Mouse (Mus musculus) kidney, adult 2 months (tissue): ENCODE data around the gene Smyd3. TPM values are rescaled to one million over a fixed set of nuclear protein-coding genes. Genes with fewer than 3 reads are reported as not detected.

Experiments
- DNase-seq: peaks from one replicate; pipeline ENCODE4 v3.0.0; 2021
- H3K27ac ChIP-seq: fragments of 200-500 bp; 2 replicates; pipeline ENCODE4 v1.5.1; 2012; ENCODE audit warnings: low read depth, low read length, control low read depth, inconsistent platforms; ENCODE audit not compliant: insufficient read depth
- H3K27me3 ChIP-seq: fragments of 200-500 bp; replicated peaks from 2 replicates; pipeline ENCODE4 v1.6.1; 2012; ENCODE audit warnings: mild to moderate bottlenecking, moderate library complexity, low read length, inconsistent platforms; ENCODE audit not compliant: control insufficient read depth, insufficient read depth
- H3K36me3 ChIP-seq: fragments of 200-500 bp; 2 replicates; pipeline ENCODE4 v1.6.1; 2012; ENCODE audit warnings: mild to moderate bottlenecking, moderate library complexity, low read length, inconsistent platforms; ENCODE audit not compliant: control insufficient read depth, insufficient read depth
- H3K4me1 ChIP-seq: fragments of 200-500 bp; 2 replicates; pipeline ENCODE4 v1.6.1; 2011; ENCODE audit warnings: low read length; ENCODE audit not compliant: control insufficient read depth, insufficient read depth
- H3K4me3 ChIP-seq: fragments of 200-500 bp; 2 replicates; pipeline ENCODE4 v1.5.1; 2011; ENCODE audit warnings: mild to moderate bottlenecking, low read depth, low read length, control low read depth; ENCODE audit not compliant: insufficient read depth
- CTCF ChIP-seq: fragments of 200-500 bp; conservative IDR thresholded peaks from 2 replicates; pipeline ENCODE4 v1.5.1; 2011; ENCODE audit warnings: low read depth, mild to moderate bottlenecking, control low read depth, low read length, moderate library complexity, mixed read lengths; ENCODE audit not compliant: insufficient read depth, insufficient read length
- POLR2A ChIP-seq: fragments of 200-500 bp; IDR thresholded peaks from one replicate; pipeline ENCODE4 v1.6.1; 2011; ENCODE audit warnings: low read depth, low read length, control low read depth
- WGBS: fragments of 180-500 bp; shearing (Covaris S2); methylation state at CpG from one replicate; pipeline ENCODE4 v1.1.7; 2018; 5-methylcytosine and 5-hydroxymethylcytosine counted together
- polyA plus RNA-seq: library from polyadenylated mRNA; depleted of rRNA; stranded (reverse); fragments of >200 nt; gene quantifications from 2 replicates; pipeline ENCODE4 v1.2.3, GENCODE M21; 2012

Smyd3 gene
- polyA plus RNA-seq, 1 experiment, result 5.2 TPM

- H3K27me3 ChIP-seq, result no peaks in the 10 kb centered on the region
- H3K4me3 ChIP-seq, result no peak overlapping the region
- no peaks in the 10 kb centered on the region for H3K36me3 ChIP-seq
- no peaks in the 10 kb centered on the region for H3K4me1 ChIP-seq
- 95% methylated on average over 3 of the region's 3 CpGs for WGBS
- no peak for DNase-seq
- H3K27ac ChIP-seq, result no peak overlapping the region
- TF ChIP-seq CTCF, result no peak
- no peak for TF ChIP-seq POLR2A
These were observed 330.7 kb downstream of the Smyd3 start for GRCm38 (mm10) chr1:179187171-179187570.

DNA sequence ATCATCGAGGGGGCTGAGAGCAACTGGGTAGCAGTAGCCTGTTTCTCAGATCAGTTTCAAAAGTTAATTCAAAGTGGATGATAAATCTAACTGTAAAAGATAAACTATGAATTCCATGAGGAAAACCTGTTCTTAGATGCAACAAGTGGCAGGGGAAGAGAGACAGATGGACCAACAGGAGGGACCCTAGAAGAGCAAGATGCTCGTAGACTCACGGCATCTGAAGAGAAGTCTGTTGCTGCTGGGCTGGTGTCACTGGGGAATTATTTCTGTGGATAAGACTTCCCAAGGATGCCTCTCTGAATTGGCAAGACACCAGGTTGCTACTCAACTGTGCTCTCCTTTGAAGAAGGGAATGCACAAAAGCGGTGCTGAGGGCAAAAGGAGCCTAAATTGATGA lies 333.2 kb downstream of the Smyd3 start:
- Histone ChIP-seq H3K27me3 (no peaks in the 10 kb centered on the region), H3K36me3 (no peaks in the 10 kb centered on the region), H3K27ac (no peak overlapping the region), H3K4me3 (no peak overlapping the region), H3K4me1 (no peaks in the 10 kb centered on the region)
- 85% methylated on average over 4 of the region's 4 CpGs for WGBS
- TF ChIP-seq POLR2A (no peak), CTCF (no peak)
- DNase-seq, result no peak

DNA sequence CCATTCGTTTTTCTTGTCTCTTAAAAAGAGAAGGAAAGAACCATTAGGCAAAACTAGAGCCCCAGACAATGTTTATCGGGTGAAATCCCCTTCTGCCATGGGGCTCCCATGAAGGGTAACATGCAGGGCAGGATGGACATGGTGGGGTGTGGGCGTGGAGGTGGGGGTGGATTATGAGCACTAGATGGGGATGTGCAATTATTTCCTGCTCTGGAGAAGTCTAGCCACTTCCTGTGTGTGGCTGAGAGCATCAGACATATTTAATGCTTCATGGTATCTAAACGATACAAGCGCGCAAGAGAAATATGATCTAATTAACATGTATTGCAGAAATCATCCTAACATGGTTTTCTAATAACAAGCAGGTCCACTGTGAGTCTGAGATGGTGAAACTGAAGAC lies 334.3 kb downstream of the Smyd3 start:
- Histone ChIP-seq H3K27ac (no peak overlapping the region), H3K4me3 (no peak overlapping the region), H3K4me1 (no peaks in the 10 kb centered on the region), H3K36me3 (no peaks in the 10 kb centered on the region), H3K27me3 (no peaks in the 10 kb centered on the region)
- TF ChIP-seq POLR2A (no peak), CTCF (no peak)
- WGBS, result 80% methylated on average over 6 of the region's 6 CpGs
- no peak for DNase-seq

DNA sequence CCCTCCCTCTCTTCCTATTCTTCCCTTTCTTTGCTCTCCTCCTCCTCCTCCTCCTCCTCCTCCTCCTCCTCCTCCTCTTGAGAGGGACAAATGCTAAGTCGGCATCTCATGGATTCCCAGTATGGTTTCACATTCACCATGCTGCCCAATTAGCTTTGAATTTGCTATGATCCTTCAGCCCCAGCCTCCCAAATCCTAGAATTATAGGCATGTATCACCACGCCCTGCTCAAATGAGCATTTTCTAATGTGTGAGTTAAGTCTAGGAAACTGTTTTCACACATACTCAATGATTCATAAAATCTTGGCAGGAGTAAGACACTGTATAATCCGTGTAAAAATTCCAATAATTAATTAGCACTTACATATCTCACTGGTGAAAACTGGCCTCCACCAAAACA lies 337.3 kb downstream of the Smyd3 start:
- TF ChIP-seq CTCF (no peak), POLR2A (no peak)
- 60% methylated on average over 3 of the region's 3 CpGs for WGBS

DNA sequence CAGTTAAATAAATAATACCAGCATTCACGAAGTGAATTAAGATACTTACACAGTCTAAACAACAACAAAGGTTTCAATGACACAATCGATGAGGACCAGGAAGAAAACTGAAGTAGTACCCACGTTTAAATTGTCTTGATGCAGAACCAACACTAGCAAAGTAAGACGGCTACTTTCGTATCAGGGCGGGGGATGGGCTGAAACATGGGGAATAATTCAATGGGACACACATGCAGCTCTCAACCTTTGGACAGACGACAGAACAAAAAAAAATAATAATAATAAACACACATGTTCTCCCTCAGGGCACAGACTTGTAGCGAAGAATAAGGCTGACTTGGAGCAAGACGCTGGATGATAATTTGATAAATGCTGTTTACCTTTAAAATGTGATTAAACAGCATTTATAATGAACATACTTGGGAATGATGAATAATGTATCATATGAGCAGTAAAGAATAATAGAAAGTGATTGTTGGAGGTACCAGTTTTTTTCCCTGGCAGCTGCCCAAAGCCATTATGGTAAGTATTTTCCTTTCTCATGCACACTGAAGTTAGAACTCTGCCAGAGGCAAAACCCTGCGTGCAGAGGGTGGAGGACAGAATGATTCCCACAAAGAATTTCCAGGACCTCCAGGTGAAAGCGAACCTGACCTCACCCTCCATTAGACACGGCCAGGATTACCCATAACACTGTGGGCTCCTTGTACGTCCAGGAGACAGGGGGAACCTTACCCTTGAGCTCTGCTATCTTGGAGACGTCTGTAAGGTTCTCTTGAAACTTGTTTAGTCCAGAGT lies 340.8 kb downstream of the Smyd3 start:
- TF ChIP-seq CTCF (no peak), POLR2A (no peak)
- H3K27ac ChIP-seq, result no peak overlapping the region
- H3K4me3 ChIP-seq, result no peak overlapping the region
- peaks cover 5% of the 10 kb centered on the region; the same call in 1 of the 2 replicates for H3K4me1 ChIP-seq
- 68% methylated on average over 14 of the region's 14 CpGs for WGBS
- DNase-seq, result peak; percentile 58
- H3K36me3 ChIP-seq, result no peaks in the 10 kb centered on the region
- H3K27me3 ChIP-seq, result no peaks in the 10 kb centered on the region

More for the DNA sequence above, 337.3 kb downstream of the Smyd3 start:
- Histone ChIP-seq H3K27ac (no peak overlapping the region), H3K36me3 (no peaks in the 10 kb centered on the region), H3K27me3 (no peaks in the 10 kb centered on the region), H3K4me3 (no peak overlapping the region), H3K4me1 (peaks cover 5% of the 10 kb centered on the region; the same call in 1 of the 2 replicates)
- no peak for DNase-seq

DNA sequence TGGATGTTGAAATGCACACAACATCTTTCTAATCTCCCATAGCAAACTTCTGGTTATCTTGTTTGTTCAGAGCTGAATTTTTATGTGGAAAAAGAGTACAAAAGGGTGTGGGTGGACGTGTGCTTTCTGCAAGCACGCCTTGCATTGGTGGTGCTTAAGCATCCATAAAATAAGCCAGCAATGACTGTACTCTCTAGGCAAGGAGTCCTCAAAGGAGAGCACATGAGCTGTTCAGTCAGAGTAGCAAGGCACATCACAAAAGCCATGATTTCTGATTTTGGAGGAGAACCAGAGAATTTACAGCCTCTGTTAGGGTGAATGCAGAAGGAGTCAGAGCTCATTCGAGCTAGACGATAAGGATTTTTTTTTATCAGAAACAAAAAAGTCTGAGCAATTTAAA lies 343.6 kb downstream of the Smyd3 start:
- Histone ChIP-seq H3K4me3 (no peak overlapping the region), H3K27ac (no peak overlapping the region), H3K4me1 (peaks cover 5% of the 10 kb centered on the region; the same call in 1 of the 2 replicates), H3K36me3 (no peaks in the 10 kb centered on the region), H3K27me3 (no peaks in the 10 kb centered on the region)
- 51% methylated on average over 4 of the region's 4 CpGs for WGBS
- DNase-seq, result no peak
- no peak for TF ChIP-seq CTCF
- no peak for TF ChIP-seq POLR2A

- Histone ChIP-seq H3K4me1 (no peaks in the 10 kb centered on the region), H3K27ac (no peak overlapping the region), H3K4me3 (no peak overlapping the region), H3K27me3 (no peaks in the 10 kb centered on the region), H3K36me3 (no peaks in the 10 kb centered on the region)
- 76% methylated on average over 8 of the region's 8 CpGs for WGBS
- DNase-seq, result no peak
- TF ChIP-seq CTCF (no peak), POLR2A (no peak)
These were observed 347.3 kb downstream of the Smyd3 start for GRCm38 (mm10) chr1:179170555-179170954.
